Mouse (Mus musculus): Measurements from ENCODE around the gene Rnf44. TPM values are rescaled to one million over a fixed set of nuclear protein-coding genes. Genes with fewer than 3 reads are reported as not detected.

The Rnf44 gene
- polyA plus RNA-seq, 1 experiment from 2014 or later: 75.9 TPM

GRCm38 (mm10) chr13:54710866-54711265 is 17.2 kb upstream of the Rnf44 start:
- Histone ChIP-seq H3K36me3 (replicated peaks; ENCODE audit: control insufficient read depth, insufficient read depth) (no peaks in the 10 kb centered on the region), H3K4me3 (replicated peaks; ENCODE audit: low read length) (no peak overlapping the region), H3K27me3 (ENCODE audit: control insufficient read depth, insufficient read depth, low read length) (no peaks in the 10 kb centered on the region), H3K9ac (no peak overlapping the region), H3K4me2 (replicated peaks) (no peak overlapping the region), H3K9me3 (ENCODE audit: control insufficient read depth, low read length) (no peaks in the 10 kb centered on the region), H3K4me1 (replicated peaks; ENCODE audit: control insufficient read depth, insufficient read depth, low read length) (no peaks in the 10 kb centered on the region), H3K27ac (no peak overlapping the region)
- WGBS: 86% methylated on average over 3 of the region's 3 CpGs
- DNase-seq (ENCODE audit: low spot score): no peak
- ATAC-seq (ENCODE audit: low FRiP score): no peak

GRCm38 (mm10) chr13:54704890-54705289 is 11.2 kb upstream of the Rnf44 start:
- no peak overlapping the region for H3K4me3 ChIP-seq (replicated peaks; ENCODE audit: low read length)
- no peak overlapping the region for H3K9ac ChIP-seq
- H3K9me3 ChIP-seq (ENCODE audit: control insufficient read depth, low read length): no peaks in the 10 kb centered on the region
- H3K4me1 ChIP-seq (replicated peaks; ENCODE audit: control insufficient read depth, insufficient read depth, low read length): no peaks in the 10 kb centered on the region
- H3K4me2 ChIP-seq (replicated peaks): no peak overlapping the region
- WGBS: 54% methylated on average over 6 of the region's 6 CpGs
- no peaks in the 10 kb centered on the region for H3K27me3 ChIP-seq (ENCODE audit: control insufficient read depth, insufficient read depth, low read length)
- H3K27ac ChIP-seq: no peak overlapping the region
- ATAC-seq (ENCODE audit: low FRiP score) (no peak), DNase-seq (ENCODE audit: low spot score) (no peak)
- H3K36me3 ChIP-seq (replicated peaks; ENCODE audit: control insufficient read depth, insufficient read depth): no peaks in the 10 kb centered on the region

DNA sequence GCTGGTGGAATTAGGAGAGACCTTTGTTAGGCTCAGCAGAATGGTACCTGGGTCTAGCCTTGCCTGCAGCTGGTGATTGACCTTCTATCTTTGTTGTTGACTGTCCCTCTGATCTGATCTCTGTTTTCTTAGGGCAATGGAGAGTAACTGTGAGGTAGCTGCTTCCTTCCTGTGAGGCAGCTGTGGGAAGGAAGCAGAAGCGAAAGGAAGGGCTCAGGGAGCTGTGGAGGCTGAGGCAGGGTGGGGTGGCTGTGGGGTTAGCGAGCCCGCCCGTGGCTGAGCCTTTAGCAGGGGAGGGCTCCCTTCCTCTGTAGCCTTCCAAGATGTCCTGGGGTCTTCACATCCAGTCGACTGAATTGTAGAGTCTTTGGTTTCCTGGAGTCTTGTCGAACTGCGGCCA is 8.8 kb upstream of the Rnf44 start:
- Histone ChIP-seq H3K9me3 (ENCODE audit: control insufficient read depth, low read length) (no peaks in the 10 kb centered on the region), H3K4me3 (replicated peaks; ENCODE audit: low read length) (no peak overlapping the region), H3K4me2 (replicated peaks) (no peak overlapping the region), H3K36me3 (replicated peaks; ENCODE audit: control insufficient read depth, insufficient read depth) (no peaks in the 10 kb centered on the region), H3K4me1 (replicated peaks; ENCODE audit: control insufficient read depth, insufficient read depth, low read length) (no peaks in the 10 kb centered on the region), H3K27ac (no peak overlapping the region), H3K27me3 (ENCODE audit: control insufficient read depth, insufficient read depth, low read length) (no peaks in the 10 kb centered on the region), H3K9ac (no peak overlapping the region)
- DNase-seq (ENCODE audit: low spot score) (no peak), ATAC-seq (ENCODE audit: low FRiP score) (no peak)
- WGBS: 69% methylated on average over 7 of the region's 7 CpGs

GRCm38 (mm10) chr13:54701243-54701642 is 7.5 kb upstream of the Rnf44 start, which contains the start of gene Cdhr2:
Gene Cdhr2, plus strand, starts transcription at chr13:54701461.
- H3K9me3 ChIP-seq (ENCODE audit: control insufficient read depth, low read length): no peaks in the 10 kb centered on the region
- no peaks in the 10 kb centered on the region for H3K4me1 ChIP-seq (replicated peaks; ENCODE audit: control insufficient read depth, insufficient read depth, low read length)
- H3K9ac ChIP-seq: no peak within 1 kb of the TSS
- no peak within 1 kb of the TSS for H3K4me3 ChIP-seq (replicated peaks; ENCODE audit: low read length)
- ATAC-seq (ENCODE audit: low FRiP score): no peak
- no peaks in the 10 kb centered on the region for H3K27me3 ChIP-seq (ENCODE audit: control insufficient read depth, insufficient read depth, low read length)
- no peak within 1 kb of the TSS for H3K4me2 ChIP-seq (replicated peaks)
- H3K36me3 ChIP-seq (replicated peaks; ENCODE audit: control insufficient read depth, insufficient read depth): no peaks in the 10 kb centered on the region
- no peak within 1 kb of the TSS for H3K27ac ChIP-seq
- no peak for DNase-seq (ENCODE audit: low spot score)
- 62% methylated on average over 5 of the region's 5 CpGs for WGBS

DNA sequence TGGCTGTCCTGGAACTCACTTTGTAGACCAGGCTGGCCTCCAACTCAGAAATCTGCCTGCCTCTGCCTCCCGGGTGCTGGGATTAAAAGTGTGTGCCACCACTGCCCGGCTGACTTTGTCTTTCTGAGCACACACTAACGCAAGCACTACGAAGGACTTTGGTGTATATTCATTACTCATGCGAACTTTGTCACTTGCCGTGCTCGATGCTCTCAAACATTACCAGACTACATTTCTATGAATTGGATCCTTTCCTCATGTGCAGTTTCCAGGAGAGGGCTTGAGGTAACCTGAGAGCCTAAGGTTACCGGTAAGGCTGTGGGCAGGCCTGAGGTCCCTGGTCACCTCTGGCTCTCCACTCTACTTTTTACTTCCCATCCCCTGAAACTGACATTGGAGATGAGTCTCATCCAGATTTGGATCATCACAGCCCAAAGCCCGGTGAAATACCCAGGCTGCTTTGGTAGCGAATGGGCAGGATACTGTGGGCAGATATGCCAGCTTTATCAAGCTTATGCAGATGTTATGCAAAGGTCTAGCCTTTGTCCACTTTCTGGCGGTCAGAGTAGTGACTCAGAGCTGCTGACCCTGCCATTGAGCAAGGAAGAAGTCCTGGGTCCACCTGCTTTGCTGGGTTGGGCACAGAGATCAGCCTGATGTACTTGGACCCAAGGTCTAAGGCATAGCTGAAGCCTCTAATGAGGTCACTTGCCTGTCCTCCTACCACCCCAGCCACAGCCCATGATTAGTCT is 1.9 kb upstream of the Rnf44 start:
- Histone ChIP-seq H3K4me3 (replicated peaks; ENCODE audit: low read length) (no peak overlapping the region), H3K27me3 (ENCODE audit: control insufficient read depth, insufficient read depth, low read length) (no peaks in the 10 kb centered on the region), H3K4me1 (replicated peaks; ENCODE audit: control insufficient read depth, insufficient read depth, low read length) (peaks cover 15% of the 10 kb centered on the region), H3K36me3 (replicated peaks; ENCODE audit: control insufficient read depth, insufficient read depth) (no peaks in the 10 kb centered on the region), H3K27ac (no peak overlapping the region), H3K4me2 (replicated peaks) (no peak overlapping the region), H3K9me3 (ENCODE audit: control insufficient read depth, low read length) (no peaks in the 10 kb centered on the region), H3K9ac (no peak overlapping the region)
- no peak for ATAC-seq (ENCODE audit: low FRiP score)
- 91% methylated on average over 11 of the region's 11 CpGs for WGBS
- DNase-seq (ENCODE audit: low spot score): no peak

DNA sequence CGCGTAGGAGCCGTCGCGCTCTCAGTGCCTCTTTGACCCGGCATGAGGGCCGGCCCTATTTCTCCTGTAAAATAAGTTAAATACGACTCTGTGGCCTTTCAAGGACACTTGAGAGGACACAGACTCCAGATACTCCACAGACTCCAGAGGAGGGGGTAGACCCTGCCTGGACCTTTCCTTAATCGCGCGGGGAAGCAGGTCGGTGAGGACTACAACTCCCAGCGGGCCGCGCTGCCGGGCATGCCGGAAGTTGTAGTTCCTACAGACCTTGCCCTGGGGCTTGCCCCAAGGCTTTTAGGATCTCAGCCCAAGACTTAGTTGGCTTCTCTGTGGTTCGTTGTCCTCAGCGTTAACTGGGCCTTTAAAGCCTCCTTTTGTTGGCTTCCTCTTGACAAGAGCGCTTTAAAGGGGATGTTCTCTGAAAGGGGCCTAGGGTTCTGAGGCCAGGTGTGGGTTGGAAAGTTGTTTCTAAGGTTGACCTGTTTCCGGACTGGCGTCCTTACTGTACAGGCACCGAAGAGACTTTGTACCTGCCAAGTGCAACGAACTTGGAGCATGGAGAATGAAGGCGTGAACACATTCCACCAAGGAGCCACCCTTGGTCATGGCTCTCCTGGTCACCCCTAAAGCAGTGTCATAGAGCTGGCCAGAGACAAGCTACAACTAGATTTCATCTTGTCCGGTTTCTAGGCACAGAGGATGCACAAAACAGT is 797 bp upstream of the Rnf44 start:
- Histone ChIP-seq H3K27me3 (ENCODE audit: control insufficient read depth, insufficient read depth, low read length) (no peaks in the 10 kb centered on the region), H3K4me3 (replicated peaks; ENCODE audit: low read length) (peak overlapping the region; percentile 90), H3K9me3 (ENCODE audit: control insufficient read depth, low read length) (no peaks in the 10 kb centered on the region), H3K27ac (peak overlapping the region; percentile 92), H3K36me3 (replicated peaks; ENCODE audit: control insufficient read depth, insufficient read depth) (no peaks in the 10 kb centered on the region), H3K4me2 (replicated peaks) (peak overlapping the region; percentile 93), H3K9ac (peak overlapping the region; percentile 59), H3K4me1 (replicated peaks; ENCODE audit: control insufficient read depth, insufficient read depth, low read length) (peaks cover 15% of the 10 kb centered on the region)
- DNase-seq (ENCODE audit: low spot score): no peak
- WGBS: 16% methylated on average over 26 of the region's 26 CpGs
- peak; percentile 77 for ATAC-seq (ENCODE audit: low FRiP score)

DNA sequence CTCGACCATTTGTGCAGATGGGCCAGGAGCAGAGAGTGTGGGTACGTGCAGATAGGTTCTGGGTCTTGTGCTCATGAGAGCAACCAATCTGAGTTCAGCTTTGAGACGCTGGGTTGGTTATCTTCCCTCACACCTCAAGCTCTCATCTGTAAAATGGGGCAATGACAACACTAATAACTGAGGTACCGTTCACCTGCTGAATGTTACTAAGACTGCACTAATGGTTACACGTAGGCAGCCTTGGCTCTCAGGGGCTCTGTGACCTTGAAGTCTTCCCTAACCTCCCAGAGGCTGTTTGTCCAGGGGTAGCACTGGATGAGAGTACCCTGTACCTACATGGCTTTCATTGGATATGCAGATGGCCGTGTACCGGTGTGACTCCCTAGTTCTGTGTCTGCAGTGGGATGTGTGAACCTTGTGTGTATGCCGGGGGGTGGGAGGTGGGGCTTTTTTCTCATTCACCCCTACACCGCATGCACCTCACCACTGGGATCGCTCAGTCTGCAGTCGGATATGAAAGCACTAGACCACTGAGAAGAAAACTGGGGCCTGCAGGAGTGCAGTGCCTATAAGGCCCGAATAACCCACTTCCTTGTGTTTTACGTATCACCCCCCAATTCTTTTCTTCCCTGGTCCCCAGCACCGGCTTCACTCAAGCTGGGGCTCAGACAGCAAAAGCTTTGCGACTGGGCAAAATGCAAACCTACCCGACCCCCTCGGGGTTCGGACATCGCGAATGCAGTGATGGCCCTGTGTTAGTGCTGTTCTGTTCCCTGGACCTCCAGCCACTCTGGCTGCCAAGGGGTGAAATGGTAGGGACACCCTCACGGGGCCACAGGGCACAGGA is 773 bp downstream of the Rnf44 start:
- Histone ChIP-seq H3K9me3 (ENCODE audit: control insufficient read depth, low read length) (no peaks in the 10 kb centered on the region), H3K27ac (peak overlapping the region; percentile 92), H3K4me1 (replicated peaks; ENCODE audit: control insufficient read depth, insufficient read depth, low read length) (peaks cover 21% of the 10 kb centered on the region), H3K9ac (peak overlapping the region; percentile 99), H3K27me3 (ENCODE audit: control insufficient read depth, insufficient read depth, low read length) (no peaks in the 10 kb centered on the region), H3K4me2 (replicated peaks) (peak overlapping the region; percentile 93), H3K4me3 (replicated peaks; ENCODE audit: low read length) (peak overlapping the region; percentile 90), H3K36me3 (replicated peaks; ENCODE audit: control insufficient read depth, insufficient read depth) (no peaks in the 10 kb centered on the region)
- 15% methylated on average over 21 of the region's 21 CpGs for WGBS
- DNase-seq (ENCODE audit: low spot score): no peak
- no peak for ATAC-seq (ENCODE audit: low FRiP score)

- Histone ChIP-seq H3K27ac (no peak overlapping the region), H3K4me1 (replicated peaks; ENCODE audit: control insufficient read depth, insufficient read depth, low read length) (peaks cover 21% of the 10 kb centered on the region), H3K9ac (no peak overlapping the region), H3K9me3 (ENCODE audit: control insufficient read depth, low read length) (no peaks in the 10 kb centered on the region), H3K4me3 (replicated peaks; ENCODE audit: low read length) (no peak overlapping the region), H3K27me3 (ENCODE audit: control insufficient read depth, insufficient read depth, low read length) (no peaks in the 10 kb centered on the region), H3K4me2 (replicated peaks) (peak overlapping the region; percentile 93; the same call in 1 of the 2 replicates), H3K36me3 (replicated peaks; ENCODE audit: control insufficient read depth, insufficient read depth) (no peaks in the 10 kb centered on the region)
- ATAC-seq (ENCODE audit: low FRiP score) (no peak), DNase-seq (ENCODE audit: low spot score) (no peak)
Measured at GRCm38 (mm10) chr13:54691737-54692136, 2.0 kb downstream of the Rnf44 start.

- 94% methylated on average over 8 of the region's 8 CpGs for WGBS
- Histone ChIP-seq H3K4me1 (replicated peaks; ENCODE audit: control insufficient read depth, insufficient read depth, low read length) (peaks cover 34% of the 10 kb centered on the region), H3K9ac (no peak overlapping the region)
Measured at GRCm38 (mm10) chr13:54690151-54690740, 3.5 kb downstream of the Rnf44 start.

More at GRCm38 (mm10) chr13:54690151-54690740, 3.5 kb downstream of the Rnf44 start:
- no peak overlapping the region for H3K4me2 ChIP-seq (replicated peaks)
- no peak overlapping the region for H3K27ac ChIP-seq
- DNase-seq (ENCODE audit: low spot score): no peak
- no peaks in the 10 kb centered on the region for H3K9me3 ChIP-seq (ENCODE audit: control insufficient read depth, low read length)
- H3K4me3 ChIP-seq (replicated peaks; ENCODE audit: low read length): no peak overlapping the region
- no peaks in the 10 kb centered on the region for H3K27me3 ChIP-seq (ENCODE audit: control insufficient read depth, insufficient read depth, low read length)
- no peaks in the 10 kb centered on the region for H3K36me3 ChIP-seq (replicated peaks; ENCODE audit: control insufficient read depth, insufficient read depth)
- ATAC-seq (ENCODE audit: low FRiP score): no peak

Measured in hindbrain, embryonic 14.5 days (tissue).